Mouse (Mus musculus) liver, embryonic 14.5 days (tissue): ENCODE results near the gene Cct2. TPM values are rescaled to one million over a fixed set of nuclear protein-coding genes. Genes with fewer than 3 reads are reported as not detected.

ENCODE experiments used
- ATAC-seq: fragments of 200-750 bp; cut with Nextera tagmentation; 2 replicates; pipeline ENCODE4 v1.8.0; 2017; ENCODE audit warnings: moderate number of reproducible peaks, mild to moderate bottlenecking, moderate library complexity; ENCODE audit not compliant: insufficient read depth
- DNase-seq, 3 experiments: peaks; one replicate each; pipeline ENCODE4 v3.0.0-alpha.2; 2012 to 2013; ENCODE audit warnings: low read depth in 3 of 3, low spot score in 3 of 3
- H3K27ac ChIP-seq: fragments of 300-500 bp; sonication (generic); 2 replicates; pipeline ENCODE4 v1.5.1; 2014; ENCODE audit warnings: moderate library complexity, mild to moderate bottlenecking, control low read depth, inconsistent platforms
- H3K27me3 ChIP-seq: fragments of 300-500 bp; sonication (generic); 2 replicates; pipeline ENCODE4 v1.6.1; 2014; ENCODE audit warnings: mild to moderate bottlenecking, low read length, moderate library complexity; ENCODE audit not compliant: control insufficient read depth, insufficient read depth
- H3K36me3 ChIP-seq: fragments of 300-500 bp; sonication (generic); replicated peaks from 2 replicates; pipeline ENCODE4 v1.6.1; 2014; ENCODE audit warnings: low read depth; ENCODE audit not compliant: control insufficient read depth, insufficient read depth
- H3K4me1 ChIP-seq, 2 experiments: fragments of 200-500 bp in 1 of 2; fragments of 300-500 bp in 1 of 2; sonication (generic) in 1 of 2; replicated peaks; 2 replicates each; pipeline ENCODE4 v1.6.1; 2012 to 2014; ENCODE audit warnings: antibody characterized with exemption in 1 of 2, inconsistent platforms in 1 of 2, low read length in 1 of 2; ENCODE audit not compliant: control insufficient read depth in 2 of 2, insufficient read depth in 2 of 2
- H3K4me2 ChIP-seq: fragments of 300-500 bp; sonication (generic); 2 replicates; pipeline ENCODE4 v1.6.1; 2014; ENCODE audit warnings: low read depth, mild to moderate bottlenecking, control low read depth, moderate library complexity
- H3K4me3 ChIP-seq, 2 experiments: fragments of 200-500 bp in 1 of 2; fragments of 300-500 bp in 1 of 2; sonication (generic) in 1 of 2; 2 replicates each; pipeline ENCODE4 v1.5.1; 2012 to 2014; ENCODE audit warnings: low read depth in 2 of 2, low read length in 2 of 2, mild to moderate bottlenecking in 2 of 2, control low read depth in 1 of 2, inconsistent platforms in 1 of 2, moderate library complexity in 1 of 2; ENCODE audit not compliant: insufficient read depth in 1 of 2
- H3K9ac ChIP-seq: fragments of 300-500 bp; sonication (generic); replicated peaks from 2 replicates; pipeline ENCODE4 v1.6.1; 2014; ENCODE audit warnings: mild to moderate bottlenecking, control low read depth, moderate library complexity
- H3K9me3 ChIP-seq: fragments of 300-500 bp; sonication (generic); 2 replicates; pipeline ENCODE4 v1.6.1; 2016; ENCODE audit warnings: low read length, mixed read lengths; ENCODE audit not compliant: control insufficient read depth
- CTCF ChIP-seq: IDR thresholded peaks from 2 replicates; pipeline ENCODE4 v1.5.1; 2016; ENCODE audit warnings: antibody characterized with exemption, low read depth, control low read depth
- EP300 ChIP-seq: IDR thresholded peaks from 2 replicates; pipeline ENCODE4 v1.6.1; 2016; ENCODE audit warnings: antibody characterized with exemption, low read depth
- WGBS: fragments of 180-500 bp; shearing (Covaris S2); extraction: QIAGEN DNeasy Blood & Tissue Kit; methylation state at CpG from one replicate; pipeline ENCODE4 v1.1.7; 2014; ENCODE audit not compliant: insufficient replicate concordance; 5-methylcytosine and 5-hydroxymethylcytosine counted together
- polyA plus RNA-seq, 2 experiments: library from polyadenylated mRNA; depleted of rRNA in 1 of 2; stranded (reverse) in 1 of 2; unstranded in 1 of 2; fragments of >200 nt; fragmentation: Nextera tagmentation in 1 of 2; extraction: Ambion mirVana in 1 of 2; gene quantifications; 2 replicates each; pipeline versions ENCODE4 v1.2.1 to v1.2.3; 2012 to 2014

Gene Cct2
- polyA plus RNA-seq (2012; rRNA removed) (78.1 and 137 TPM in 2 replicates), polyA plus RNA-seq (2014; fragmentation: Nextera tagmentation; extraction: Ambion mirVana) (170 and 181 TPM in 2 replicates)

DNA sequence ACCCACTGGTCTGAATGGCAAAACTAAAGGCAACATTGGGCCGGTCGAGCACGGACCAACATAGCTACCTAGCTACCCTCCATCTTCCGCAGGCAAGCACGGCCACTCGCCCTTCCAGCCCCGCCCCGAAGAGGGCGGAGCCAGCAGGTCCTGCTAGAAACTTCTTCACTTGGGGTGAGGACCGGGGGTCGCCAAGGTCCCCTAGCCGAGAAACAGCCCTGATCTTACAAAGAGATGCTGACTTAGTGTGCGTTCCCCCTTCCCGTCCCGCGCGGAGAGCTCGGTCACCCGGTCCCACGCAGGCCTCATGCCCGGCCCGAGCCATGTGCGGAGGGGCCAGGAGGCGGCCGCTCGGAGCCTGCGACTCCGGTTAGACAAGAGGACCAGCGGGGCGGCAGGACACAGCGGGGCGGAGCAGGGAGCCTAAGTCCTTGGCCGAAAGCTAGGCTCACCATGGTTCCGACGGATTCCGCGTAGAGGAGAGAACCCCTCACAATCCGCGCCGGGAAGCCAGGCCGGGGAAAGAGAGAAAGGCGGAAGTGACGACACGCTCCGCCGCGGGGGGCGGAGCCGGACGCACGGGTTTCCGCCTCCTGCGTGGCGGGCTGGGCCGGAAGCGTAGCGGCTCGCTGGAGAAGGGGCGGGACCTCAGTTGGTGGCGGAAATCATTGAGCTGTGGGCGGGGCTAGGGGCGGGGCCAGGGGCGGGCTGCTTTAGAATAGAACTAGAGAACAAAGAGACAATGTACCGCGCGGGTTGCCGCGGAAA lies at the start of gene Cct2:
Gene Cct2, minus strand, starts transcription at position 561 of the 768 bp plus-strand sequence.
- TF ChIP-seq CTCF (no peak; the same call in 1 of the 2 replicates), EP300 (no peak; the same call in 1 of the 2 replicates)
- Histone ChIP-seq H3K9ac (peak within 1 kb of the TSS; percentile 80), H3K27ac (peak within 1 kb of the TSS; percentile 76), H3K4me3 (peak within 1 kb of the TSS; percentile 85), H3K4me2 (peak within 1 kb of the TSS; percentile 80), H3K9me3 (no peaks in the 10 kb centered on the region), H3K27me3 (no peaks in the 10 kb centered on the region), H3K4me1 (no peaks in the 10 kb centered on the region; a peak in 2 of 4 replicates), H3K36me3 (peaks cover 36% of the 10 kb centered on the region)
- DNase-seq (peak; percentile 90 to 92 (median 91)), ATAC-seq (peak; percentile 91)
- WGBS = 0% methylated on average over 68 of the region's 68 CpGs

DNA sequence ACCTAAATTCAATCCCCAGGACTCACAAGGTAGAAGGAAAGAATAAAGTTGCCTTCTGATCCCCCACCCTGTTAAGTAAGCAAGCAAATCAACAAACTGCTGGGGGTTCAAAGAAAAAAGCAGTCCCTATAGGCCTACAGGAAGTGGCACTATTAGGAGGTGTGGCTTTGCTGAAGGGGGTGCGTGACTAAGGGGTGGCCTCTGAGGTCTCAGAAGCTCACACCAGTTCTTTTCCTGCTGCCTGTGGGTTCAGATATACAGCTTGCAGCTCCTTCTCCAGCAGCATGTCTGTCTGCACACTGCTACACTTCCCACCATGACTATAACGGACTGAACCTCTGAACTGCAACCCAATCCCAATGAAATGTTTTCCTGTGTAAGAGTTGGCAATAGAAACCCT lies 48.9 kb upstream of the Cct2 start:
- H3K27ac ChIP-seq = peak overlapping the region; percentile 80
- WGBS = 10% methylated on average over 2 of the region's 2 CpGs
- peaks cover 65 to 67% of the 10 kb centered on the region in 2 experiments for H3K4me1 ChIP-seq

GRCm38 (mm10) chr10:117111455-117111854 lies 47.8 kb upstream of the Cct2 start:
- no peak overlapping the region for H3K9ac ChIP-seq
- H3K4me1 ChIP-seq = peaks cover 73 to 76% of the 10 kb centered on the region in 2 experiments
- peak overlapping the region; percentile 72 for H3K27ac ChIP-seq
- 62% methylated on average over 7 of the region's 7 CpGs for WGBS
- no peaks in the 10 kb centered on the region for H3K9me3 ChIP-seq
- TF ChIP-seq EP300 (no peak), CTCF (no peak)
- peak overlapping the region; percentile 19; the same call in 1 of the 2 replicates for H3K4me2 ChIP-seq
- DNase-seq = no peak
- no peak overlapping the region for H3K4me3 ChIP-seq
- H3K36me3 ChIP-seq = no peaks in the 10 kb centered on the region; the same call in 1 of the 2 replicates
- no peaks in the 10 kb centered on the region for H3K27me3 ChIP-seq
- ATAC-seq = no peak

More for the DNA sequence above, 48.9 kb upstream of the Cct2 start:
- peak; percentile 21; the same call in 1 of the 2 replicates for TF ChIP-seq EP300
- no peak for TF ChIP-seq CTCF
- Histone ChIP-seq H3K9me3 (no peaks in the 10 kb centered on the region), H3K4me2 (peak overlapping the region; percentile 70), H3K27me3 (no peaks in the 10 kb centered on the region), H3K4me3 (no peak overlapping the region), H3K9ac (peak overlapping the region; percentile 13; the same call in 1 of the 2 replicates), H3K36me3 (peaks cover under 1% of the 10 kb centered on the region)
- DNase-seq = peak; percentile 47 to 53 (median 50)
- ATAC-seq = peak; percentile 78

GRCm38 (mm10) chr10:117110271-117110670 lies 46.7 kb upstream of the Cct2 start:
- H3K9me3 ChIP-seq = no peaks in the 10 kb centered on the region
- H3K27me3 ChIP-seq = no peaks in the 10 kb centered on the region
- ATAC-seq (no peak), DNase-seq (no peak)
- peak overlapping the region; percentile 27; the same call in 1 of the 2 replicates for H3K9ac ChIP-seq
- no peaks in the 10 kb centered on the region; the same call in 1 of the 2 replicates for H3K36me3 ChIP-seq
- H3K27ac ChIP-seq = peak overlapping the region; percentile 51
- 29% methylated on average over 3 of the region's 3 CpGs for WGBS
- no peak for TF ChIP-seq CTCF
- no peak for TF ChIP-seq EP300
- no peak overlapping the region for H3K4me2 ChIP-seq
- H3K4me3 ChIP-seq = no peak overlapping the region
- peaks cover 79% of the 10 kb centered on the region in 2 experiments for H3K4me1 ChIP-seq

DNA sequence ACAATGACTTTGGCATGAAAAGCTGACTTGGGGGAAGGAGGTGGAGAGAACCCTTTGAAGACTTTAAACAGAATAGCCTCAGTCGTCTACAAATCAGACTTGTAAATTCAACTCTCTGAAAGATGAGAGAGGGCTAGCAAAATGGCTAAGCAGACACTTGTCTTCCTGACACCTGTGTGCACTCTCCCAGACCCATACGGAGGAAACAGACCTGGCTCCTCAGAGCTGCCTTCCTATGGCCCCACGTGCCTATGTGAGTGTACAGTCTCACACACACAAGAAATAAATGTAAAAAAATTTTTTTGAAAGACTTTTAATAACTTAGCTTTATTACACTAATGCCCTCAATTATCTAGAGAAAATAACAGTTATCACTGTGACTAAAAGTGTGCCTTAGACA lies 43.1 kb upstream of the Cct2 start:
- Histone ChIP-seq H3K27me3 (no peaks in the 10 kb centered on the region), H3K27ac (peak overlapping the region; percentile 83), H3K9me3 (no peaks in the 10 kb centered on the region), H3K4me2 (peak overlapping the region; percentile 67), H3K9ac (peak overlapping the region; percentile 14), H3K4me3 (no peak overlapping the region), H3K4me1 (peaks cover 79 to 82% of the 10 kb centered on the region in 2 experiments), H3K36me3 (no peaks in the 10 kb centered on the region; the same call in 1 of the 2 replicates)
- ATAC-seq (peak; percentile 57; the same call in 1 of the 2 replicates), DNase-seq (no peak)
- TF ChIP-seq CTCF (no peak), EP300 (no peak)
- 11% methylated on average over 3 of the region's 3 CpGs for WGBS
